Mouse (Mus musculus) heart, embryonic 16.5 days (tissue): Measurements from ENCODE around the gene Prkca. TPM values are rescaled to one million over a fixed set of nuclear protein-coding genes. Genes with fewer than 3 reads are reported as not detected.

Source experiments
- ATAC-seq: fragments of 200-750 bp; cut with Nextera tagmentation; replicated peaks from 2 replicates; pipeline ENCODE4 v1.8.0; 2017; ENCODE audit warnings: moderate number of reproducible peaks; ENCODE audit not compliant: insufficient read depth, low FRiP score; ENCODE audit errors: extremely low read depth
- H3K27ac ChIP-seq: fragments of 300-500 bp; sonication (generic); 2 replicates; pipeline ENCODE4 v1.5.1; 2014; ENCODE audit warnings: mild to moderate bottlenecking, low read length, control low read depth, moderate library complexity
- H3K27me3 ChIP-seq: fragments of 300-500 bp; sonication (generic); 2 replicates; pipeline ENCODE4 v1.6.1; 2014; ENCODE audit warnings: low read length, mixed read lengths; ENCODE audit not compliant: control insufficient read depth, insufficient read depth
- H3K36me3 ChIP-seq: fragments of 300-500 bp; sonication (generic); 2 replicates; pipeline ENCODE4 v1.6.1; 2014; ENCODE audit not compliant: control insufficient read depth, insufficient read depth
- H3K4me1 ChIP-seq: fragments of 300-500 bp; sonication (generic); 2 replicates; pipeline ENCODE4 v1.6.1; 2014; ENCODE audit warnings: low read length, mixed read lengths; ENCODE audit not compliant: control insufficient read depth, insufficient read depth
- H3K4me2 ChIP-seq: fragments of 300-500 bp; sonication (generic); 2 replicates; pipeline ENCODE4 v1.6.1; 2014; ENCODE audit warnings: low read depth, mild to moderate bottlenecking, control low read depth, low read length
- H3K4me3 ChIP-seq: fragments of 300-500 bp; sonication (generic); 2 replicates; pipeline ENCODE4 v1.5.1; 2014; ENCODE audit warnings: mild to moderate bottlenecking, control low read depth, low read length
- H3K9ac ChIP-seq: fragments of 300-500 bp; sonication (generic); 2 replicates; pipeline ENCODE4 v1.6.1; 2014; ENCODE audit warnings: low read length, control low read depth
- H3K9me3 ChIP-seq: fragments of 300-500 bp; sonication (generic); replicated peaks from 2 replicates; pipeline ENCODE4 v1.6.1; 2016; ENCODE audit warnings: low read length; ENCODE audit not compliant: control insufficient read depth
- WGBS: fragments of 180-500 bp; shearing (Covaris S2); extraction: QIAGEN DNeasy Blood & Tissue Kit; methylation state at CpG from one replicate; pipeline ENCODE4 v1.1.7; 2014; 5-methylcytosine and 5-hydroxymethylcytosine counted together
- polyA plus RNA-seq: library from polyadenylated mRNA; unstranded; fragments of >200 nt; fragmentation: Nextera tagmentation; extraction: Ambion mirVana; gene quantifications from 2 replicates; pipeline ENCODE4 v1.2.1, GENCODE M21; 2015

The Prkca gene
- polyA plus RNA-seq, 1 experiment from 2014 or later, result 14.4 TPM

DNA sequence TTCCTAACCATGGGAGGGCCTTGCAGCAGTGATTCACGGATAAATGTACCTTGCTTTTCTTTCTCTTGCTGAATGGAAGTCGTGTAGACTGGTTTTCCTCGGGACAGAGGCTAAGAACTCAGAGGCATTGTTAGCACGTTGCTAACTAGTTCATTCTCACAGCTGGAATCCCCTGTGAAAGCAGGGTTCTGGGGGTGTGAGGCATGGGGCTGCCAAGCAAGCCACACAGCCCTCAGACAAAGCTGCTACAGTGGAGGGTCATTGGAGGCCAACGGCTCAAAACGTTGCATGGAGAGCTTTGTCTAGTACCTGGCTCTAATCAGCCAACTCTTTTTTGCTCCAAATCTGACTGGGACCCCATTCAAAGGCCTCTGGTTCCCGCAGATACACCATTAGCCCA is 309.4 kb downstream of the Prkca start:
- Histone ChIP-seq H3K9ac (no peak overlapping the region), H3K27ac (no peak overlapping the region), H3K36me3 (no peaks in the 10 kb centered on the region), H3K9me3 (no peaks in the 10 kb centered on the region), H3K27me3 (no peaks in the 10 kb centered on the region), H3K4me2 (no peak overlapping the region), H3K4me1 (peaks cover 28% of the 10 kb centered on the region), H3K4me3 (no peak overlapping the region)
- no peak for ATAC-seq
- WGBS, result 50% methylated on average over 7 of the region's 7 CpGs

DNA sequence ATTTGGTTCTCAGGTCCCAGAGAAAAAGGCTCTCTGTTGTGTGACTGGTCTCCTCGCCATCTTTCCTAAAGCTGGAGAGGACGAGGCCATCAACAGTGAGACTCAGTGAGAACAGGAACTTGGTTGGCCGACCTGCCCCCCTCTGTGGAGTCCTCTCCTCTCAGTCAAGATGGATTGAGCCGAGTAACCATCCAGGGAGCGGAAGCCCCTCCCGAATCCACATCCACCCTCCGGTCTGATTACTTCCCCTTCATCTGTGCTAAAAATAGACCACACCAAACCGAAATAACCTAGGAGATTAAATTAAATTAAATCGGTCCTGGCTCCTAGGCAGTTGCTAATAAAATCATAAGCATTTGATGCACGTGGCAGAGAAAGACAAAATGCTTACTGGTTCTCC is 311.2 kb downstream of the Prkca start:
- H3K27me3 ChIP-seq, result no peaks in the 10 kb centered on the region
- peak overlapping the region; percentile 8; the same call in 1 of the 2 replicates for H3K4me2 ChIP-seq
- 24% methylated on average over 10 of the region's 10 CpGs for WGBS
- H3K9me3 ChIP-seq, result no peaks in the 10 kb centered on the region
- no peak overlapping the region for H3K9ac ChIP-seq
- no peaks in the 10 kb centered on the region for H3K36me3 ChIP-seq
- no peak overlapping the region for H3K4me3 ChIP-seq
- ATAC-seq, result peak; percentile 56
- peak overlapping the region; percentile 63 for H3K27ac ChIP-seq
- H3K4me1 ChIP-seq, result peaks cover 36% of the 10 kb centered on the region

DNA sequence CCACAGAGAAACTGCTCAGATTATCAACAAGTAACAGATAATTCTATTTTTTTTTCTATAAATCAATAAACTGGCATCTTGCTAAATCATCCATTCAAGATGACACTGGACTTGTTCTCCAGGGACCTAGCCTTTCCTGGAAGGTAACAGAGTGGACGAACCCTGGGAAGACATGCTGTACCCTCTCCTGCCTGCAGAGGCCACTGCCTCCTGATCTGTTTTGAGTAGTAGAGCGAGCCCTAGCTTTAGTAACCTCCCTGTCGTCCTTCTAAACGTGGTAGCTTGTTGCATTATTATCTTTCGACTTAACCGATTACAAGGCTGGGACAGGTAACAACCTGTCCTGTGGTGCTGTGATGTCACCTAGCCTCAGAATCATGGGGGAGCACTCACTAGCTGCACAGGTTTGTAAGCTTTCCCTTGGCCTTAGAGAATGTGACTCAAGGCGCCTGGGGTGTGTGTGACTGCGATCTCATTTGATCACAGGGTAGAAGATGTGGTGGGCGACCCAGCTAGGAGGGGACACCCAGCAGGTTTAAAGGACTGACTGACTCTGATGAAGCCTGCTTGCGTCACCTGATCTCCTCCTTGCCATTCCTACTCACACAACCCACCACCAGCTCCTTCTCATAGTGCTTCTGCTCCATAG is 312.6 kb downstream of the Prkca start:
- H3K27ac ChIP-seq, result no peak overlapping the region
- no peak overlapping the region for H3K4me2 ChIP-seq
- H3K4me3 ChIP-seq, result no peak overlapping the region
- 46% methylated on average over 10 of the region's 10 CpGs for WGBS
- no peaks in the 10 kb centered on the region for H3K36me3 ChIP-seq
- no peaks in the 10 kb centered on the region for H3K27me3 ChIP-seq
- no peaks in the 10 kb centered on the region for H3K9me3 ChIP-seq
- no peak overlapping the region for H3K9ac ChIP-seq
- peak; percentile 32; the same call in 1 of the 2 replicates for ATAC-seq
- peaks cover 36% of the 10 kb centered on the region for H3K4me1 ChIP-seq

DNA sequence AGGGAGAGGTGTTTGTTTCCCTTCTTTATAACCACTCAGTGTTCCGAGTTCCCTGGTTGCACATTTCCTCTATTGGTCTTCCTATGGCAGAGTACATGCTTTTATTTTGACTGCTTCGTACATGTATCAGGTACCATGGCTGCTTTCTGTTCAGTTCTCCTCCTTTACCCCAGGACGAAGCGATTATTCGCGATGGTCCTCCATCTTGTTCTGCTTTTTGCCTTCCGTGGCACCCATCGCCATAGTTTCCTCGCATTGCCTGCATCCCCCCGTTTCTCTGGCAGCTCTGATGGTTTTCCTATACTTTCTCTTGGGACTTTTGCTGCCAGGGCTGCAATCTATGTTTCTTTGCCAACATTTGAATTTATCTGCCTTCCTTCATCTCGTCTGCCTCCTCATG is 314.4 kb downstream of the Prkca start:
- Histone ChIP-seq H3K4me1 (peaks cover 29% of the 10 kb centered on the region), H3K27ac (no peak overlapping the region), H3K9ac (no peak overlapping the region), H3K4me2 (no peak overlapping the region), H3K9me3 (no peaks in the 10 kb centered on the region), H3K27me3 (no peaks in the 10 kb centered on the region), H3K4me3 (no peak overlapping the region), H3K36me3 (no peaks in the 10 kb centered on the region)
- no peak for ATAC-seq
- WGBS, result 88% methylated on average over 11 of the region's 11 CpGs

DNA sequence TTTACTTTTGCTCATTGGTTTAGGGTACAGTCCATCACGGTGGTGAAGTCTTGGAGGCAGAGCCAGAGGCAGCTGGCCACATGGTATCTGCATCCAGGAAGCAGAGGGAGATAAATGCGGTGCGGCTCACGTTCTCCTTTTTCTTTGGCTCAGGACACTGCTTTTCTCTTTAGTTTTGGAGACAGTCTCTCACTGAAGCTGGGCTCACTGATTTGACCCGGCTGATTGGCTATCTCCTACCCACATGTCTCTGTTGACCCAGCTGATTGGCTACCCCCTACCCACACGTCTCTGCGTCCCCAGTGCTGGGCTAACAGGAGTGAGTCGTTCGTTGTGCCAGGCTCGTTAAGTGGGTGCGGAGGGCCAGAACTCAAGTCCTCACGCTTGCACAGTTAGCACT is 315.3 kb downstream of the Prkca start:
- Histone ChIP-seq H3K4me3 (no peak overlapping the region), H3K9ac (no peak overlapping the region), H3K9me3 (no peaks in the 10 kb centered on the region), H3K36me3 (no peaks in the 10 kb centered on the region), H3K27ac (0 out of 2 replicates have a peak overlapping the region, but pooled peaks have one; percentile 21), H3K27me3 (no peaks in the 10 kb centered on the region), H3K4me1 (peaks cover 22% of the 10 kb centered on the region), H3K4me2 (peak overlapping the region; percentile 40; the same call in 1 of the 2 replicates)
- WGBS, result 38% methylated on average over 12 of the region's 12 CpGs
- 0 out of 2 replicates have a peak, but pooled peaks have one; percentile 43 for ATAC-seq

DNA sequence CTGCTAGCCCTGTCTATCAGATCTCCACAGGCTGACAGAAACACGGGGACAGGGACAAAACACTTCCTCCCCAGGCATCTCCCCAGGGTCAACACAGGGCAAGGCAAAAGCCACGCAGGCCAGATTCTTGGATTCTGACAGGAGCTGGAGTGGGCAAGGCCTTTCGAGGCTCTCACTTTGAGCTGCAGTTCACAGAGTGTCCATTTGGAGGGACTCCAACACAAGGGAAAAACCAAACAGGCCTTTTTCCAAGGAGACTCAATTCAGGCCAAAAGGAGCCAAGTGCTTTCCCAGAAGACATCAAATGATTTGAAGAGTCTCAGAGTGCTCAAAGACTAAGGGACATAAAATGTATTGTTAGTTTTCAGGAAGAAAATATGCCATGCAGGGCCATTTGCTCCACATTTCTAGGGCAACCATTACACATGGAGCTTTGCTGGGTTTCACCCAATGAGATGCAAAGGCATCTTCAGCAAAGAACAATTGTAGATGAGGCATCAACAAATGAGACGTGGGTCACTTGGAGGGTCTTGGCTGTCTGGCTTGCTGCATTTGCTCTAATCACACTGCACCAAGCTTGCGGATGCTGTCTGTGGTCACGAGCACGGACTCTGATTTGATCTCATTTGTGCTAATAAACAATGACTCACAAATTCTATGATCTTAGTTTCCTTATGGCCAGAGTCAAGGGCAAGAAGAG is 317.9 kb downstream of the Prkca start:
- Histone ChIP-seq H3K9ac (no peak overlapping the region), H3K36me3 (no peaks in the 10 kb centered on the region), H3K9me3 (no peaks in the 10 kb centered on the region), H3K4me1 (peaks cover 8% of the 10 kb centered on the region), H3K27ac (no peak overlapping the region), H3K4me3 (no peak overlapping the region), H3K27me3 (no peaks in the 10 kb centered on the region), H3K4me2 (no peak overlapping the region)
- 59% methylated on average over 7 of the region's 7 CpGs for WGBS
- no peak for ATAC-seq

DNA sequence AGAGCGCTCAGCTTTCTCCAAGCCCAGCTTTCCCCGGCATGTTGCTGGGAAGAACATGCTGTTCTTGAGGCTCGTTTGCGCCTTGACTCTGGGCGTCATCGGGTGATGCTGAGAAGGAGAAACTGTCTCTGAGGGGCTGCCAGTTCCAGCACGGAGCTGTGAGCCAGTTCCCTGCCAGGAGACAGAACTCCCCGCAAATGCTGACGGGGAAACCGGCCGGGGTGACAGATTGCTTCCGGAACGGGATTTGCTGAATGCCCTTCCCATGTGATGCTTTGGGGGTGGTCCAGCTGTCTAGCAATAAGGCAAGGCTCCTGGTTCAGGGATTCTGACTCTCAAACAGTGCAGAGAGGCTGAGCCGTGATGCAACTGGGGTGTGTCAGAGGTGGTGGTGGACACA is 320.5 kb downstream of the Prkca start:
- Histone ChIP-seq H3K9me3 (no peaks in the 10 kb centered on the region), H3K9ac (no peak overlapping the region), H3K4me1 (peaks cover 3% of the 10 kb centered on the region), H3K27me3 (no peaks in the 10 kb centered on the region), H3K4me3 (no peak overlapping the region), H3K4me2 (no peak overlapping the region), H3K36me3 (no peaks in the 10 kb centered on the region), H3K27ac (no peak overlapping the region)
- 48% methylated on average over 14 of the region's 14 CpGs for WGBS
- no peak for ATAC-seq

DNA sequence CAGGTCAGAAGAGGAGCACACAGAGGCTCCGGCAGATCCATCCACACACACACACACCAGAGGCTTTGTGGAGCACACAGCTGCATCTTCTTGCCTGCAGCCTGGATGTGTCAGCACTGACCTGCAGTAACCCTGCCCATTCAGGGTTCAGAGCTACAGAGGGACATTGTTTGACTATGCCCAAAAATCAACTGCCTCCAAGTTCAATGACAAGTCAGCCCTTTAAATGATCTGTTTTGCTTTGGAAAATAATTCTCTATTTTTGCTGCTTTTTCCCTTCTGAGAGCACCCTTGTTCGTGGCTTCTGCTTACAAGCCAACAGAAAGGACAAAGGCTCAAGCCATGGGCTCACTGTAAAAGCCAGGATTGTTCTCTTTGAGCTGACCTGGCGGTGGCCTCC is 322.8 kb downstream of the Prkca start:
- Histone ChIP-seq H3K9ac (no peak overlapping the region), H3K4me3 (no peak overlapping the region), H3K4me2 (no peak overlapping the region), H3K36me3 (no peaks in the 10 kb centered on the region), H3K27ac (no peak overlapping the region), H3K9me3 (no peaks in the 10 kb centered on the region), H3K4me1 (no peaks in the 10 kb centered on the region), H3K27me3 (no peaks in the 10 kb centered on the region)
- ATAC-seq, result no peak
- 77% methylated on average over 3 of the region's 3 CpGs for WGBS

DNA sequence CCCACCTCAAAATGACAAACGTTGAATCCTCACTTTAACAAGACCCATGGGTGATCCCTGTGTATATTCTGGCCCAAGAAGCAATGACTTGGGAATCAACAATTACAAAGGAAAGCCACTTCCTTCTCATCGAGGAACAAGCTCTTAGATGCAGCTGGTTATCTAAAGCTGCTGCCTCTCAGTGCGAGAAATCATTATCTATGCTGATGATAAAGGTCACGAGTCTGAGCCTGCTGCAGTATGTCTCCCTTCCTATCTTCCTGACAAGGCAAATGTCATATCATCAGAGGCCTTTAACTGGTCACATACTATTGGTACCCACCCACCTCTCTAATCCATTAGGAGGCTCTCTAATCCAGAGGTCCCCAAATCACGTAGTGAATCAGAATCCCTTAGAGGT is 328.4 kb downstream of the Prkca start:
- no peak overlapping the region for H3K4me3 ChIP-seq
- H3K9ac ChIP-seq, result no peak overlapping the region
- no peaks in the 10 kb centered on the region for H3K9me3 ChIP-seq
- no peak for ATAC-seq
- no peaks in the 10 kb centered on the region; the same call in 1 of the 2 replicates for H3K36me3 ChIP-seq
- H3K27ac ChIP-seq, result no peak overlapping the region
- no peak overlapping the region for H3K4me2 ChIP-seq
- WGBS, result 44% methylated on average over 5 of the region's 5 CpGs
- H3K27me3 ChIP-seq, result no peaks in the 10 kb centered on the region
- H3K4me1 ChIP-seq, result no peaks in the 10 kb centered on the region
